Mouse (Mus musculus) intestine, postnatal 0 days (tissue): ENCODE results near the gene Otulin. TPM values are rescaled to one million over a fixed set of nuclear protein-coding genes. Genes with fewer than 3 reads are reported as not detected.

Experiments
- ATAC-seq: fragments of 200-750 bp; cut with Nextera tagmentation; 2 replicates; pipeline ENCODE4 v1.8.0; 2017; ENCODE audit warnings: mild to moderate bottlenecking, moderate TSS enrichment, moderate library complexity
- H3K27ac ChIP-seq: fragments of 300-500 bp; sonication (generic); 2 replicates; pipeline ENCODE4 v1.5.1; 2014; ENCODE audit warnings: mild to moderate bottlenecking, low read depth, low read length, moderate library complexity
- H3K27me3 ChIP-seq: fragments of 300-500 bp; sonication (generic); replicated peaks from 2 replicates; pipeline ENCODE4 v1.6.1; 2014; ENCODE audit warnings: low read length, mixed read lengths; ENCODE audit not compliant: control insufficient read depth, insufficient read depth
- H3K36me3 ChIP-seq: fragments of 300-500 bp; sonication (generic); 2 replicates; pipeline ENCODE4 v1.6.1; 2014; ENCODE audit warnings: mild to moderate bottlenecking, moderate library complexity; ENCODE audit not compliant: control insufficient read depth, insufficient read depth
- H3K4me1 ChIP-seq: fragments of 300-500 bp; sonication (generic); replicated peaks from 2 replicates; pipeline ENCODE4 v1.6.1; 2014; ENCODE audit warnings: antibody characterized with exemption, low read length, mixed read lengths; ENCODE audit not compliant: control insufficient read depth, insufficient read depth
- H3K4me2 ChIP-seq: fragments of 300-500 bp; sonication (generic); replicated peaks from 2 replicates; pipeline ENCODE4 v1.6.1; 2014; ENCODE audit warnings: low read depth, mild to moderate bottlenecking, moderate library complexity
- H3K4me3 ChIP-seq: fragments of 300-500 bp; sonication (generic); 2 replicates; pipeline ENCODE4 v1.5.1; 2014; ENCODE audit warnings: low read depth, low read length
- H3K9ac ChIP-seq: fragments of 300-500 bp; sonication (generic); 2 replicates; pipeline ENCODE4 v1.6.1; 2014; ENCODE audit warnings: mild to moderate bottlenecking, low read depth, low read length
- H3K9me3 ChIP-seq: fragments of 300-500 bp; sonication (generic); 2 replicates; pipeline ENCODE4 v1.6.1; 2016; ENCODE audit warnings: mixed run types; ENCODE audit not compliant: control insufficient read depth
- CTCF ChIP-seq: sonication (generic); IDR thresholded peaks from 2 replicates; pipeline ENCODE4 v1.5.1; 2016; ENCODE audit warnings: low read depth, mild to moderate bottlenecking, control low read depth, antibody characterized with exemption, moderate library complexity
- WGBS: fragments of 180-500 bp; shearing (Covaris S2); extraction: QIAGEN DNeasy Blood & Tissue Kit; methylation state at CpG from one replicate; pipeline ENCODE4 v1.1.7; 2014; 5-methylcytosine and 5-hydroxymethylcytosine counted together
- polyA plus RNA-seq: library from polyadenylated mRNA; unstranded; fragments of >200 nt; fragmentation: Nextera tagmentation; extraction: Ambion mirVana; gene quantifications from 2 replicates; pipeline ENCODE4 v1.2.1, GENCODE M21; 2015

The Otulin gene
- polyA plus RNA-seq, 1 experiment from 2014 or later: 30.8 TPM

GRCm38 (mm10) chr15:27629800-27630600 is 493 bp downstream of the Otulin start:
- Histone ChIP-seq H3K4me1 (0 out of 2 replicates have a peak, but pooled peaks cover 2% of the 10 kb centered on the region), H3K9me3 (no peaks in the 10 kb centered on the region), H3K27ac (peak overlapping the region; percentile 81), H3K36me3 (peaks cover 3% of the 10 kb centered on the region; the same call in 1 of the 2 replicates), H3K27me3 (no peaks in the 10 kb centered on the region), H3K4me2 (peak overlapping the region; percentile 84), H3K4me3 (peak overlapping the region; percentile 99), H3K9ac (peak overlapping the region; percentile 91)
- no peak for TF ChIP-seq CTCF
- ATAC-seq: peak; percentile 67; the same call in 1 of the 2 replicates
- WGBS: 1% methylated on average over 49 of the region's 53 CpGs

GRCm38 (mm10) chr15:27629046-27629445 is 1.4 kb downstream of the Otulin start:
- Histone ChIP-seq H3K27ac (no peak overlapping the region), H3K27me3 (no peaks in the 10 kb centered on the region), H3K4me2 (peak overlapping the region; percentile 84), H3K9me3 (no peaks in the 10 kb centered on the region), H3K4me1 (0 out of 2 replicates have a peak, but pooled peaks cover 2% of the 10 kb centered on the region), H3K36me3 (peaks cover 3% of the 10 kb centered on the region; the same call in 1 of the 2 replicates), H3K4me3 (peak overlapping the region; percentile 99), H3K9ac (0 out of 2 replicates have a peak overlapping the region, but pooled peaks have one; percentile 17)
- TF ChIP-seq CTCF: no peak
- ATAC-seq: no peak
- WGBS: 62% methylated on average over 4 of the region's 4 CpGs

- ATAC-seq: no peak
- Histone ChIP-seq H3K9ac (no peak overlapping the region), H3K27me3 (no peaks in the 10 kb centered on the region), H3K27ac (no peak overlapping the region), H3K9me3 (no peaks in the 10 kb centered on the region), H3K36me3 (peaks cover 10% of the 10 kb centered on the region; the same call in 1 of the 2 replicates), H3K4me3 (no peak overlapping the region), H3K4me1 (0 out of 2 replicates have a peak, but pooled peaks cover 2% of the 10 kb centered on the region), H3K4me2 (no peak overlapping the region)
- 84% methylated on average over 9 of the region's 9 CpGs for WGBS
- TF ChIP-seq CTCF: no peak
Observed at GRCm38 (mm10) chr15:27627794-27628193, 2.7 kb downstream of the Otulin start.

- H3K4me1 ChIP-seq: 0 out of 2 replicates have a peak, but pooled peaks cover 2% of the 10 kb centered on the region
- no peak overlapping the region for H3K4me2 ChIP-seq
- H3K9ac ChIP-seq: no peak overlapping the region
- H3K9me3 ChIP-seq: no peaks in the 10 kb centered on the region
- WGBS: 54% methylated on average over 1 of the region's 1 CpGs
- H3K36me3 ChIP-seq: peaks cover 15% of the 10 kb centered on the region; the same call in 1 of the 2 replicates
- no peak overlapping the region for H3K4me3 ChIP-seq
- H3K27ac ChIP-seq: no peak overlapping the region
- no peak for ATAC-seq
- H3K27me3 ChIP-seq: no peaks in the 10 kb centered on the region
- TF ChIP-seq CTCF: no peak
Observed at GRCm38 (mm10) chr15:27626314-27626713, 4.2 kb downstream of the Otulin start.

GRCm38 (mm10) chr15:27625890-27626255 is 4.6 kb downstream of the Otulin start:
- Histone ChIP-seq H3K4me1 (0 out of 2 replicates have a peak, but pooled peaks cover 2% of the 10 kb centered on the region), H3K4me3 (no peak overlapping the region), H3K36me3 (peaks cover 15% of the 10 kb centered on the region; the same call in 1 of the 2 replicates), H3K9ac (no peak overlapping the region), H3K4me2 (no peak overlapping the region), H3K27me3 (no peaks in the 10 kb centered on the region), H3K9me3 (no peaks in the 10 kb centered on the region), H3K27ac (no peak overlapping the region)
- ATAC-seq: no peak
- 77% methylated on average over 10 of the region's 10 CpGs for WGBS
- TF ChIP-seq CTCF: no peak

- no peak overlapping the region; the same call in 1 of the 2 replicates for H3K27ac ChIP-seq
- H3K36me3 ChIP-seq: peaks cover 15% of the 10 kb centered on the region; the same call in 1 of the 2 replicates
- 86% methylated on average over 13 of the region's 13 CpGs for WGBS
- H3K27me3 ChIP-seq: no peaks in the 10 kb centered on the region
- TF ChIP-seq CTCF: no peak
- no peak overlapping the region for H3K9ac ChIP-seq
- no peak overlapping the region for H3K4me2 ChIP-seq
- H3K4me1 ChIP-seq: 0 out of 2 replicates have a peak, but pooled peaks cover 2% of the 10 kb centered on the region
- ATAC-seq: no peak
- H3K9me3 ChIP-seq: no peaks in the 10 kb centered on the region
- no peak overlapping the region for H3K4me3 ChIP-seq
Observed at GRCm38 (mm10) chr15:27625014-27625889, 5.2 kb downstream of the Otulin start.
